Mouse (Mus musculus): ENCODE data around the gene Auts2. TPM values are rescaled to one million over a fixed set of nuclear protein-coding genes. Genes with fewer than 3 reads are reported as not detected.

Auts2 gene
- total RNA-seq, 2 experiments from 2014 or later: 117 to 146 TPM

- intact Hi-C loops (cut with DNase I): no loop called here
- no peak overlapping the region for H3K27ac ChIP-seq
- no peak for DNase-seq (ENCODE audit: extremely low spot score in 1 of 2, low spot score in 2 of 2)
- H3K4me3 ChIP-seq: no peak overlapping the region
- TF ChIP-seq CTCF (IDR thresholded peaks at IDR 0.05): no peak
Measured at GRCm38 (mm10) chr5:132372605-132373004, 170.5 kb downstream of the Auts2 start.

- DNase-seq (ENCODE audit: extremely low spot score in 1 of 2, low spot score in 2 of 2): peak in 1 of 2 experiments; percentile 18
- Histone ChIP-seq H3K27ac (no peak overlapping the region), H3K4me3 (no peak overlapping the region)
- intact Hi-C loops (cut with DNase I): loop anchor here (5.0 kb wide), 1 partner anchor 136 kb away; no protein-coding TSS in a partner anchor
- no peak for TF ChIP-seq CTCF (IDR thresholded peaks at IDR 0.05)
Measured at GRCm38 (mm10) chr5:132368678-132369088, 174.5 kb downstream of the Auts2 start.

GRCm38 (mm10) chr5:132361276-132361675, 181.9 kb downstream of the Auts2 start:
- no peak for TF ChIP-seq CTCF (IDR thresholded peaks at IDR 0.05)
- Histone ChIP-seq H3K27ac (no peak overlapping the region), H3K4me3 (no peak overlapping the region)
- no peak for DNase-seq (ENCODE audit: extremely low spot score in 1 of 2, low spot score in 2 of 2)
- intact Hi-C loops (cut with DNase I): no loop called here

- no peak overlapping the region for H3K4me3 ChIP-seq
- intact Hi-C loops (cut with DNase I): no loop called here
- no peak for DNase-seq (ENCODE audit: extremely low spot score in 1 of 2, low spot score in 2 of 2)
- H3K27ac ChIP-seq: no peak overlapping the region
- no peak for TF ChIP-seq CTCF (IDR thresholded peaks at IDR 0.05)
Measured at GRCm38 (mm10) chr5:132357726-132358125, 185.4 kb downstream of the Auts2 start.

GRCm38 (mm10) chr5:132355935-132356334, 187.2 kb downstream of the Auts2 start:
- H3K27ac ChIP-seq: no peak overlapping the region
- no peak for DNase-seq (ENCODE audit: extremely low spot score in 1 of 2, low spot score in 2 of 2)
- intact Hi-C loops (cut with DNase I): no loop called here
- no peak; the same call in 1 of the 2 replicates for TF ChIP-seq CTCF (IDR thresholded peaks at IDR 0.05)
- H3K4me3 ChIP-seq: no peak overlapping the region

- Histone ChIP-seq H3K27ac (no peak overlapping the region), H3K4me3 (no peak overlapping the region)
- TF ChIP-seq CTCF (IDR thresholded peaks at IDR 0.05): no peak
- no peak for DNase-seq (ENCODE audit: extremely low spot score in 1 of 2, low spot score in 2 of 2)
- intact Hi-C loops (cut with DNase I): no loop called here
Measured at GRCm38 (mm10) chr5:132352437-132352836, 190.7 kb downstream of the Auts2 start.

- no peak for TF ChIP-seq CTCF (IDR thresholded peaks at IDR 0.05)
- intact Hi-C loops (cut with DNase I): no loop called here
- H3K27ac ChIP-seq: no peak overlapping the region
- no peak for DNase-seq (ENCODE audit: extremely low spot score in 1 of 2, low spot score in 2 of 2)
- no peak overlapping the region for H3K4me3 ChIP-seq
Measured at GRCm38 (mm10) chr5:132351139-132351538, 192.0 kb downstream of the Auts2 start.

GRCm38 (mm10) chr5:132341315-132341714, 201.8 kb downstream of the Auts2 start:
- H3K4me3 ChIP-seq: no peak overlapping the region
- TF ChIP-seq CTCF (IDR thresholded peaks at IDR 0.05): no peak
- H3K27ac ChIP-seq: no peak overlapping the region
- DNase-seq (ENCODE audit: extremely low spot score in 1 of 2, low spot score in 2 of 2): no peak
- intact Hi-C loops (cut with DNase I): no loop called here

- no peak for DNase-seq (ENCODE audit: extremely low spot score in 1 of 2, low spot score in 2 of 2)
- Histone ChIP-seq H3K27ac (no peak overlapping the region), H3K4me3 (no peak overlapping the region)
- intact Hi-C loops (cut with DNase I): no loop called here
- TF ChIP-seq CTCF (IDR thresholded peaks at IDR 0.05): no peak
Measured at GRCm38 (mm10) chr5:132337677-132338076, 205.5 kb downstream of the Auts2 start.

- Histone ChIP-seq H3K27ac (no peak overlapping the region), H3K4me3 (no peak overlapping the region)
- DNase-seq (ENCODE audit: extremely low spot score in 1 of 2, low spot score in 2 of 2): no peak
- intact Hi-C loops (cut with DNase I): no loop called here
- TF ChIP-seq CTCF (IDR thresholded peaks at IDR 0.05): no peak
Measured at GRCm38 (mm10) chr5:132335719-132336118, 207.4 kb downstream of the Auts2 start.

- no peak for DNase-seq (ENCODE audit: extremely low spot score in 1 of 2, low spot score in 2 of 2)
- no peak overlapping the region for H3K4me3 ChIP-seq
- no peak for TF ChIP-seq CTCF (IDR thresholded peaks at IDR 0.05)
- intact Hi-C loops (cut with DNase I): no loop called here
- no peak overlapping the region for H3K27ac ChIP-seq
Measured at GRCm38 (mm10) chr5:132334796-132335195, 208.3 kb downstream of the Auts2 start.

GRCm38 (mm10) chr5:132333744-132334143, 209.4 kb downstream of the Auts2 start:
- intact Hi-C loops (cut with DNase I): no loop called here
- no peak for DNase-seq (ENCODE audit: extremely low spot score in 1 of 2, low spot score in 2 of 2)
- no peak for TF ChIP-seq CTCF (IDR thresholded peaks at IDR 0.05)
- H3K27ac ChIP-seq: no peak overlapping the region
- no peak overlapping the region for H3K4me3 ChIP-seq

GRCm38 (mm10) chr5:132332521-132332920, 210.6 kb downstream of the Auts2 start:
- intact Hi-C loops (cut with DNase I): no loop called here
- no peak for DNase-seq (ENCODE audit: extremely low spot score in 1 of 2, low spot score in 2 of 2)
- no peak overlapping the region for H3K4me3 ChIP-seq
- H3K27ac ChIP-seq: no peak overlapping the region
- TF ChIP-seq CTCF (IDR thresholded peaks at IDR 0.05): no peak

All from left cerebral cortex, adult 2 months (tissue).